Mouse (Mus musculus) bone marrow macrophage, adult 2 months (primary cell): ENCODE results near the gene Hopx. TPM values are rescaled to one million over a fixed set of nuclear protein-coding genes. Genes with fewer than 3 reads are reported as not detected.

Experiments
- H3K27ac ChIP-seq: 2 replicates; pipeline ENCODE4 v1.5.1; 2012; ENCODE audit warnings: low read depth, low read length; ENCODE audit not compliant: insufficient read depth
- H3K4me1 ChIP-seq: 2 replicates; pipeline ENCODE4 v1.6.1; 2012; ENCODE audit warnings: low read length; ENCODE audit not compliant: control insufficient read depth, insufficient read depth
- H3K4me3 ChIP-seq: 2 replicates; pipeline ENCODE4 v1.5.1; 2012; ENCODE audit warnings: mild to moderate bottlenecking, low read length, moderate library complexity; ENCODE audit not compliant: insufficient read depth
- CTCF ChIP-seq: IDR thresholded peaks from 2 replicates; pipeline ENCODE4 v1.5.1; 2012; ENCODE audit warnings: low read depth, mild to moderate bottlenecking, low read length, moderate library complexity
- POLR2A ChIP-seq: IDR thresholded peaks from 2 replicates; pipeline ENCODE4 v1.6.1; 2012; ENCODE audit warnings: mild to moderate bottlenecking, low read depth, low read length, borderline replicate concordance
- polyA plus RNA-seq: library from polyadenylated mRNA; stranded (reverse); fragments of >200 nt; gene quantifications from 2 replicates; pipeline ENCODE4 v1.2.4, GENCODE M21; 2012; ENCODE audit not compliant: missing spikeins, insufficient read depth, insufficient read length

Hopx gene
- polyA plus RNA-seq, 1 experiment, result 1.7 TPM

GRCm38 (mm10) chr5:77148021-77148621, 33.2 kb upstream of the Hopx start:
- Histone ChIP-seq H3K4me3 (no peak overlapping the region), H3K27ac (no peak overlapping the region), H3K4me1 (no peaks in the 10 kb centered on the region)
- TF ChIP-seq CTCF, result no peak
- no peak for TF ChIP-seq POLR2A

- Histone ChIP-seq H3K4me3 (no peak overlapping the region), H3K27ac (no peak overlapping the region), H3K4me1 (no peaks in the 10 kb centered on the region)
- no peak for TF ChIP-seq POLR2A
- TF ChIP-seq CTCF, result no peak
Observed at GRCm38 (mm10) chr5:77146459-77147170, 31.7 kb upstream of the Hopx start.

DNA sequence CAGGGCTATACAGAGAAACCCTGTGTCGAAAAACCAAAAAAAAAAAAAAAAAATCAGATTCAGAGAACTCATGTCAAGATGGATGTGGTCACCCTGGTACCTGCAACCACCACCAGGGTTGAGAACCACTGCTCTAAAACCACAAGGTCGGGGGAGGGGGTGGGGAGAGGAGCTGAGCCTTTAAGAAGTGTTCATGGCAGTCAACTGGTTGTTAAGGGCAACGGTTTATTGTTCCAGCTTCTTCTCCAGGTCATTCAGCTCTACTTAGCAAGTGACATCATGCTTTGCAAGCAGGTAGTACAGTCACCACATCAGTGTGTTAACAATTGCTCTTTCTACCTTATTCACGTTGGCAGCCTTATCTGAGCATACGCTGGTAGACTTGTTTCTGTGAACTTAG, 29.7 kb upstream of the Hopx start:
- TF ChIP-seq POLR2A, result no peak
- no peak for TF ChIP-seq CTCF
- Histone ChIP-seq H3K4me3 (no peak overlapping the region), H3K27ac (no peak overlapping the region), H3K4me1 (peaks cover 7% of the 10 kb centered on the region)

DNA sequence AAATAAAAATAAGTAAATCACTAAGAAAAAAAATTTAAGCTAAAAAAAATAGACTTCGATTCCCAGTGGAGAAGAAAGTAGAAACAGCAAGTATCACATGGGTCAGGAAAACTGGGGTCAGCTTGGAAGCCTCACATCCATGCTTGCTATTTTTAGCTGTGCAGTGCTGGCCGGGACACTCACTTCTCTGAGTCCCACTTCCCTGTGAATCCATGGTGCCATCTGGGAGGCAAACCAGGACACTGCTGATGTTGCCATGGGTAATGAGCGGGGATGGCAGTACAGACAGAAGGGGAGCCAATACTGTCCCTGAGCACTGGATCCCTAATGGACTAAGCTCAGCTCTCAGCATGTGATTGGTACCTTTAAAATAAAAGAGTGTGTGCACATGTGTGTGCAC, 28.2 kb upstream of the Hopx start:
- no peak for TF ChIP-seq POLR2A
- TF ChIP-seq CTCF, result no peak
- Histone ChIP-seq H3K4me1 (peaks cover 7% of the 10 kb centered on the region), H3K27ac (no peak overlapping the region), H3K4me3 (no peak overlapping the region)

- H3K4me3 ChIP-seq, result no peak overlapping the region
- peaks cover 7% of the 10 kb centered on the region for H3K4me1 ChIP-seq
- no peak overlapping the region for H3K27ac ChIP-seq
- no peak for TF ChIP-seq CTCF
- TF ChIP-seq POLR2A, result no peak
Observed at GRCm38 (mm10) chr5:77141336-77141735, 26.4 kb upstream of the Hopx start.

GRCm38 (mm10) chr5:77140861-77141260, 25.9 kb upstream of the Hopx start:
- TF ChIP-seq POLR2A (no peak), CTCF (no peak)

DNA sequence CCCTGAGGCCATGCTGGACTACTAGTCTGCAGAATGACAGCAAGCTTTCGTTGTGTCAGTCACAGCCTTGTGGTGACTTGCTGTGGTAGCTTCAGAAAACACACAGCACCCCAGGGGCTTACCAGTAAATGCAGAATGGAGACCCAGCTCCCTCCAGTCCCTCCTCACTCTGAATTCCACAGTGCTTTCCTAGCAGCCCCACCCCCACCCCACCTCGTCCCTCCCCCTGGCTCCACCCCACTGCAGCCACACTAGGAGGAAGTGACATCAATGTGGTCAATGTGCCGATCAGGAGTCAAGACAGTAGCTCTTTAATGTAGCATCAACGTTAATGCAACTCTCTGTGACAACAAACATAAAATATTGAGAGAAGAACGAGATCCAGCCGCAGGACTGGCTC, 25.2 kb upstream of the Hopx start:
- no peak overlapping the region for H3K27ac ChIP-seq
- TF ChIP-seq POLR2A, result no peak
- TF ChIP-seq CTCF, result no peak
- peaks cover 7% of the 10 kb centered on the region for H3K4me1 ChIP-seq
- H3K4me3 ChIP-seq, result no peak overlapping the region

More at GRCm38 (mm10) chr5:77140861-77141260, 25.9 kb upstream of the Hopx start:
- Histone ChIP-seq H3K4me1 (peaks cover 7% of the 10 kb centered on the region), H3K27ac (no peak overlapping the region), H3K4me3 (no peak overlapping the region)

DNA sequence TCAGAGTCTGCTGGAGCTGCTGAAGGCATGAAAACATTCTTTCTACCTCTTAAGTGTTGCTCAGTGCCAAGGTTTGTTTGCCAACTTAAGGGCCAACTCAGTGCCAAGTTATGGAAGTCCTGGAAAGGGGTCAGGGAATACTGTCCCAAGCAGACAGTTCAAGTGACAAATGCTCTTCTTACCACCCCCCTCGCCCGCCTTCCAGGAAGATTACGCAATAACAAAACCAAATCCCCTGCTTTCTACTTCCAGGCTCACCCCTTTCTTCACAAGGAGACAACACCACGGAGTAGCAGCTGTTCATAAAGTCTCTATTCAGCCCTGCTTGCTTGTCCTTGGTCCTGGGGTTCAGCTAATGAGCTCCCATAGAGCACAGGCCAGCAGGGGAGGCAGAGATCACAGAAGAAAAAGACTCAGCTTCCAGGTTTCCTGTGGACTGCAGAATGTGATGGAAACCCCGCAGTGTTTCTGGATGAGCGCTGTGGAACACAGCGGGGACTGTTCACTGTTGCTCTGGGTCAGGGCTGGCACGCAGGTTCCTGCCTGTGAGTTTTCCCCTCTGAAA, 22.9 kb upstream of the Hopx start:
- H3K27ac ChIP-seq, result no peak overlapping the region
- TF ChIP-seq POLR2A, result no peak
- TF ChIP-seq CTCF, result no peak
- H3K4me1 ChIP-seq, result peaks cover 7% of the 10 kb centered on the region
- no peak overlapping the region for H3K4me3 ChIP-seq

- TF ChIP-seq CTCF, result no peak
- no peak for TF ChIP-seq POLR2A
- Histone ChIP-seq H3K4me3 (no peak overlapping the region), H3K4me1 (peaks cover 7% of the 10 kb centered on the region), H3K27ac (no peak overlapping the region)
Observed at GRCm38 (mm10) chr5:77136684-77137224, 21.8 kb upstream of the Hopx start.

- no peak for TF ChIP-seq CTCF
- no peak for TF ChIP-seq POLR2A
- no peak overlapping the region for H3K4me3 ChIP-seq
- H3K4me1 ChIP-seq, result peaks cover 1% of the 10 kb centered on the region; the same call in 1 of the 2 replicates
- no peak overlapping the region for H3K27ac ChIP-seq
Observed at GRCm38 (mm10) chr5:77134961-77135360, 20.0 kb upstream of the Hopx start.
